Mouse (Mus musculus) CD4-positive, CD25-positive, alpha-beta regulatory T cell (primary cell): ENCODE measurements around the gene Erfe. TPM values are rescaled to one million over a fixed set of nuclear protein-coding genes. Genes with fewer than 3 reads are reported as not detected.

Experiments used
- polyA plus RNA-seq: library from polyadenylated mRNA; unstranded; fragments of 100-300 nt; shearing (Covaris generic); gene quantifications from one replicate; pipeline ENCODE4 v1.2.1, GENCODE M21; 2017

The Erfe gene
- not detected for polyA plus RNA-seq

DNA sequence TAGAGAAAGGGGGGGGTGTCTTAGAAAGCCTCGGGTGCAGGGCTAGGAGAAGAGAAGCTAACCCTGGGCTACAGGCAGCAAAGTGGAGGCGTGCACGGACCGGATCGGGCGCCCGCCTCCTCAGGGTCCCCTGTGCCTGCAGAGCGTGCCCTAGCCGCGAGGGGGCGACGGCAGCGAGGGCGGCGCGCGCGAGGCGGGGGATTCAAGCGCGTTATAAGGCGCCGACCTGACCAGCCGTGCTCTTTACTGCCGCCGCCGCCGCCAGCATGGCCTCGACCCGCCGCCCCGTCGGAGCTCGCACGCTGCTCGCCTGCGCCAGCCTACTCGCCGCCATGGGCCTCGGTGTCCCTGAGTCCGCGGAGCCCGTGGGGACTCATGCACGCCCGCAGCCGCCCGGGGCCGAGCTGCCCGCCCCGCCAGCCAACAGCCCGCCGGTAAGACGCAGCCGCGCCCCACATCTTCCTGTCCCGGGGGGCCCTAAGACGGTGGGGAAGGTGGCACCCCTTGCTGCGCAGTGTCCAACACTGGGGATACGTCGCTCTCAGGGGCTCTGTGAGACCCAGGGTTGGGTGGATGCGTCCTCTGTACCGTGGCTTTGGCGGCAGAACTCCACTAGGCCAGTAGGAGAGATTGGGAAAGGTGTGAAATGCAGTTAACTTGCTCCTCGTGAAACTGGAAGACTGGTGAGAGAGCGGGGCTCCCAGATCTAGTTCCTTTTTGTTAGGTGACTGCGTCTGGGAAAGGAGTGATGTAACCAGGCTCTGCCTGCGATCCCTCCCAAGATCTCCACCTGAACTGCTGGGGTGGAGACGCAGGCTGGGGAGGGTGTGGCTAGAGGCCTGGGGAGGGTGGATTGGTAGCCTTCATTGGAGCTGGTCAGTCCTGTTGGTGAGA is at the start of gene Erfe:
Gene Erfe (plus strand): TSS at position 216 of the 894 bp plus-strand sequence.

DNA sequence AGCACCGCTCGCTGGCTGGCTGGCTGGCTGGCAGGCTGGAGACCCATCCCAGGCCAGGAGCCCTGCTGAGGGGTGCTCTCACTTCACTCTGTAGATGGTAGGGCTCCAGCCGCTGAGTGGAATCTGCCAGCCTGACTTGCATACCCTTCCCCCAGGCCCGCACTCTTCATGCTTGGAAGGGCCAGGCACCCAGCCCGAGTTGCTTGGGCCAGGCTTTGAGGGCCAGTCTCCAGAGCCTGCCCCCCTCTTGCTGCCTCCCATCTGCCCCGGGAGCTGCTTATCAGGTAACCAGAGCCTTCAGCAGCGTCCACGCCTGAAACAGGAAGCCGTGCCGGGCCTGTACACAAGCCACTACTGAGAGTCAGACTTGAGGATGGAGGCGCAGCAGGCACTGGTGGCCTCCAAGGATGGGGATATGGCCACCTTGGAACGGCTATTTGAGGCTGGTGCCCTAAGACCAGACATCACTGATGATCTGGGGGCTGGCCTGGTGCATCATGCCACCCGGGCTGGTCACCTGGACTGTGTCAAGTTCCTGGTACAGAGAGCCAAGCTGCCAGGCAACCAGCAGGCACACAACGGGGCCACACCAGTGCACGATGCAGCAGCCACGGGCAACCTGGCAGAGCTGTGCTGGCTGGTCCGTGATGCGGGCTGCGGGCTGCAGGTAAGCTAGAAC is 44.3 kb upstream of the Erfe start, which contains the start of gene Espnl:
Gene Espnl (plus strand): TSS at position 316 of the 679 bp plus-strand sequence.

DNA sequence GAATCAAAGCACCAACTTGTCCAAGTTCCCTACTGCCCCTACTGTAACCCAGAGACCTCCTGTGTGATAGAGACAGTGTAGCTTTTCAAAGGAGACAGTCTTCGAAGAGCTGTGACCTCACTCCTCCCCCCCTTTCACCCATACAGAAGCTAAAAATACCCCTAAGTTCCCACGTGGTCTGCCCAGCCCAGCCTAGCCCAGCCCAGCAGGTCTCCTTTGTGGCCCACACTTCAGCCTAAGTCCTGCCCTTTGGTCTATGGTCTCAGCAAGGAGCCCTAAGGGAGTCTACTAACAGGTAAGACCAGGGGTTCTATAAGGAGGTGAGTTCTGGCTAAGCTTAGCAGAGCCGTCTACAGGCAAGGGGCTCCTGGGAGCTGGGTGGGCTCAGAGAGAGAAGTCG is 15.4 kb upstream of the Erfe start, which contains the start of gene Klhl30:
Gene Klhl30 (plus strand): TSS at position 176 of the 400 bp plus-strand sequence.

DNA sequence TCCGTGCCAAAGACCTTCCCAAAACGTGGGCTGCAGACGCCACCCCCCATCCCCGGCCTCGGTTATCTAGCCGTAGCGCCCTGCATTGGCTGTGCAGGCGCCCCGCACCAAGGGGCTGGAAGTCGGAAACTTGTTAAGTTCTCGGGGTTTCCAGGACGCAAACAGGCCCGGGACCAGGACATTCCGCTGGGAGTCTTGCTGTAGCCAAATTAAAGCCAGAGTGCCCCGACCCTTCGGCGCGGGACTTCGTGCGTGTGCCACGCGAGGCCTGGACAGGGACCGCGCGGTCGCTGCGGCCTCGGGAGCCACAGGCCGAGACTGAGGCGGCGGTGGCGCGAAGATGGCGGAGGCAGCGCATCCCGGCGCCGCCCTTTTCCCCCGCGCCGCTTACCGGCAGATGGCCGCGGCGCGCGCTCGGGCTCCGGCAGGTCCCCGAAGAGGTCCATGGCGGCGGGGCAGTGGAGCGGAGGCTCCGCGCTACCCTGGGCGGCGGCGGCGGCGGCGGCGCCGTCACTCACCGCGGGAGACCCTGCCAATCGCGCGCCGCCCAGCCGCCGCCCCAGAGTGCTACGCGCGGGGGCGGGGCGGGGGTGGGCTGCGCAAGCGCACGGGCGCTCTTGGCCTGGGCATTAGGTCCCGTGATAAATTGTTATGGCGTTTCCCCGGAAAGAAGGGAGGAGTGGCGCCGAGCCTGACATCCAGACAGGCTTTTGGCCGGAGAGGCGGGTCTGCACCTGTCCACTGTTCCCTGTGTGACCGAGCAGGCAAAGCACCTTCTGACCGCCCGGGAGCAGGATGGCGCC is 32.2 kb downstream of the Erfe start, which contains the start of gene Ilkap:
Gene Ilkap (minus strand): TSS at position 556 of the 803 bp plus-strand sequence.

DNA sequence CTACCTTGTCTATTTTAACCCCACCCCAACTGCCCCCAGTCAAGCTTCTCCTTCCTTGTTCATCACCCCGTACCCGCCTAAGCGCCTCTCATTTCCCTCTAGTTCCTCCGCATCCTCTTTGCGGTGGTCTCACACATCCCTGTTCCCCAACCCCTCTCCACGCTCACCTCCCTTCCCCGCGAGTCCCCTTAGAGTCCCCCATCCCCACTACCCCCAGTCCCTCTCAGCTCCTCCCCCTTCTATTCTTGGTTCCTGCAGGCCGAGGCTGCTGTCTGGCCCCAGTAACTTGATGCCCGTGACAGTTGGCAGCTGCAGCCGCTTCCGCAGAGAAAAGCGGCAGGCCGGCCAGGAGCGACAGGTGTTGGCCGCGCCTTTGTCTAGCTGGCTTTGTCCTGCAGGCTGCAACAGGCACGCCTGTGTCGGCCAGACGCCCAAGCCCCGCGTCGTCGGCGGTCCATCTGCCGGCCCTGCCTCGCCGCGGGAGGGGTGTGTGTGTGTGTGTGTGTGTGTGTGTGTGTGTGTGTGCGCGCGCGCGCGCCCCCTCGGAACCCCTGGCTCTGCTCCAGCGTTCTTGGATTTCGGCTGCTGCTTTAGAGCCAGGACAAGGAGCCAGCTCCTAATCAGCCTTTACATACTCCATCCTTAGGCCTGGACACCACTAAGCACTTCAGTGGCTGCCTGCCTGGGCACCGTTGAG is 47.8 kb downstream of the Erfe start, which contains the start of gene Hes6:
Gene Hes6 (minus strand): TSS at position 141 of the 697 bp plus-strand sequence.

Other genes starting within 250 kb of the Erfe start
- gene Rbm44, start 221.3 kb upstream of the Erfe start, polyA plus RNA-seq = 0.72 TPM
- gene Ramp1, start 186.6 kb upstream of the Erfe start, polyA plus RNA-seq = 42.5 TPM
- gene Ube2f, start 116.1 kb upstream of the Erfe start, polyA plus RNA-seq = 77.0 TPM
- gene Scly, start 68.1 kb upstream of the Erfe start, polyA plus RNA-seq = 38.4 TPM
- gene Espnl, start 44.4 kb upstream of the Erfe start, polyA plus RNA-seq = 0.05 TPM
- not detected for gene Klhl30, start 15.4 kb upstream of the Erfe start, polyA plus RNA-seq
- gene Ilkap, start 32.4 kb downstream of the Erfe start, polyA plus RNA-seq = 146 TPM
- gene Hes6, start 47.6 kb downstream of the Erfe start, polyA plus RNA-seq = 80.5 TPM
- 5.6 TPM for gene Per2, start 92.9 kb downstream of the Erfe start, polyA plus RNA-seq
- gene Traf3ip1, start 128.2 kb downstream of the Erfe start, polyA plus RNA-seq = 6.3 TPM
- gene Asb1, start 174.1 kb downstream of the Erfe start, polyA plus RNA-seq = 7.0 TPM